Mouse (Mus musculus): ENCODE data around the gene Ppp2r1b.

The Ppp2r1b gene

GRCm38 (mm10) chr9:50836097-50836496, 9.0 kb upstream of the Ppp2r1b start:
- DNase-seq (ENCODE audit: low read depth): peak; percentile 55

GRCm38 (mm10) chr9:50841079-50841789, 3.9 kb upstream of the Ppp2r1b start:
- DNase-seq (ENCODE audit: low read depth): peak; percentile 31

GRCm38 (mm10) chr9:50845547-50845946, 446 bp downstream of the Ppp2r1b start:
- no peak for DNase-seq (ENCODE audit: low read depth)

- no peak for DNase-seq (ENCODE audit: low read depth)
Observed at GRCm38 (mm10) chr9:50847133-50847532, 2.0 kb downstream of the Ppp2r1b start.

- no peak for DNase-seq (ENCODE audit: low read depth)
Observed at GRCm38 (mm10) chr9:50847606-50848368, 2.7 kb downstream of the Ppp2r1b start.

- DNase-seq (ENCODE audit: low read depth): no peak
Observed at GRCm38 (mm10) chr9:50848821-50849220, 3.7 kb downstream of the Ppp2r1b start.

- peak; percentile 91 for DNase-seq (ENCODE audit: low read depth)
Observed at GRCm38 (mm10) chr9:50849249-50849648, 4.1 kb downstream of the Ppp2r1b start.

- DNase-seq (ENCODE audit: low read depth): no peak
Observed at GRCm38 (mm10) chr9:50849755-50850154, 4.7 kb downstream of the Ppp2r1b start.

- DNase-seq (ENCODE audit: low read depth): no peak
Observed at GRCm38 (mm10) chr9:50850271-50850670, 5.2 kb downstream of the Ppp2r1b start.

- DNase-seq (ENCODE audit: low read depth): peak; percentile 60
Observed at GRCm38 (mm10) chr9:50850713-50851112, 5.6 kb downstream of the Ppp2r1b start.

- DNase-seq (ENCODE audit: low read depth): peak; percentile 33
Observed at GRCm38 (mm10) chr9:50852634-50853349, 7.7 kb downstream of the Ppp2r1b start.

- no peak for DNase-seq (ENCODE audit: low read depth)
Observed at GRCm38 (mm10) chr9:50854376-50854775, 9.3 kb downstream of the Ppp2r1b start.

GRCm38 (mm10) chr9:50855133-50855766, 10.1 kb downstream of the Ppp2r1b start:
- no peak for DNase-seq (ENCODE audit: low read depth)

- DNase-seq (ENCODE audit: low read depth): no peak
Observed at GRCm38 (mm10) chr9:50855780-50856179, 10.7 kb downstream of the Ppp2r1b start.

- peak; percentile 91 for DNase-seq (ENCODE audit: low read depth)
Observed at GRCm38 (mm10) chr9:50856341-50857081, 11.4 kb downstream of the Ppp2r1b start.

- DNase-seq (ENCODE audit: low read depth): no peak
Observed at GRCm38 (mm10) chr9:50857082-50857641, 12.1 kb downstream of the Ppp2r1b start.

- DNase-seq (ENCODE audit: low read depth): no peak
Observed at GRCm38 (mm10) chr9:50858681-50859080, 13.6 kb downstream of the Ppp2r1b start.

GRCm38 (mm10) chr9:50861119-50861839, 16.2 kb downstream of the Ppp2r1b start:
- DNase-seq (ENCODE audit: low read depth): no peak

- no peak for DNase-seq (ENCODE audit: low read depth)
Observed at GRCm38 (mm10) chr9:50863824-50864223, 18.7 kb downstream of the Ppp2r1b start.

GRCm38 (mm10) chr9:50864877-50865276, 19.8 kb downstream of the Ppp2r1b start:
- DNase-seq (ENCODE audit: low read depth): no peak
